Mouse (Mus musculus) yolk sac, embryonic 10.5 days (tissue): ENCODE measurements around the gene Nr1d1.

ENCODE experiments used
- DNase-seq: peaks from one replicate; pipeline ENCODE4 v3.0.0-alpha.2; 2017; ENCODE audit warnings: low spot score

Nr1d1 gene

GRCm38 (mm10) chr11:98788139-98788538 is 13.0 kb upstream of the Nr1d1 start:
- DNase-seq = no peak

DNA sequence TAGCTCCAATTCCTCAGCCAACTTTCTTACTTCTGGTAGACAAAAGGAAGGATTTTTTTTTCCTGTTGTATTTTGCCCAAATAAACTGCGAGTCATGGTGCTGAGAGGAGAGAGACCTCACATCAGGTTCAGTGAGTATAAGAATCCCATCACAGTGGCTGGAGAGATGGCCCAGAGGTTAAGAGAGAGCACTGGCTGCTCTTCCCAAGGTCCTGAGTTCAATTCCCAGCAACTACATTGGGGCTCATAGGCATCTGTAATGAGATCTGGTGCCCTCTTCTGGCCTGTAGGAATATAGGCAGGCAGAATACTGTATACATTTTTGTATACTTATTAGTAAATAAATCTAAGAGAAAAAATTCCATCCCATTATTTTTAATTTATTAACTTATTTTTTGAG is 12.6 kb upstream of the Nr1d1 start:
- no peak for DNase-seq

GRCm38 (mm10) chr11:98787229-98787628 is 12.1 kb upstream of the Nr1d1 start:
- no peak for DNase-seq

GRCm38 (mm10) chr11:98786359-98787214 is 11.5 kb upstream of the Nr1d1 start:
- DNase-seq = peak; percentile 96

GRCm38 (mm10) chr11:98785772-98786281 is 10.7 kb upstream of the Nr1d1 start:
- peak; percentile 67 for DNase-seq

- DNase-seq = no peak
Measured at GRCm38 (mm10) chr11:98785214-98785613, 10.1 kb upstream of the Nr1d1 start.

GRCm38 (mm10) chr11:98784139-98784538 is 9.0 kb upstream of the Nr1d1 start:
- DNase-seq = no peak

GRCm38 (mm10) chr11:98783236-98783696 is 8.1 kb upstream of the Nr1d1 start:
- DNase-seq = peak; percentile 94

DNA sequence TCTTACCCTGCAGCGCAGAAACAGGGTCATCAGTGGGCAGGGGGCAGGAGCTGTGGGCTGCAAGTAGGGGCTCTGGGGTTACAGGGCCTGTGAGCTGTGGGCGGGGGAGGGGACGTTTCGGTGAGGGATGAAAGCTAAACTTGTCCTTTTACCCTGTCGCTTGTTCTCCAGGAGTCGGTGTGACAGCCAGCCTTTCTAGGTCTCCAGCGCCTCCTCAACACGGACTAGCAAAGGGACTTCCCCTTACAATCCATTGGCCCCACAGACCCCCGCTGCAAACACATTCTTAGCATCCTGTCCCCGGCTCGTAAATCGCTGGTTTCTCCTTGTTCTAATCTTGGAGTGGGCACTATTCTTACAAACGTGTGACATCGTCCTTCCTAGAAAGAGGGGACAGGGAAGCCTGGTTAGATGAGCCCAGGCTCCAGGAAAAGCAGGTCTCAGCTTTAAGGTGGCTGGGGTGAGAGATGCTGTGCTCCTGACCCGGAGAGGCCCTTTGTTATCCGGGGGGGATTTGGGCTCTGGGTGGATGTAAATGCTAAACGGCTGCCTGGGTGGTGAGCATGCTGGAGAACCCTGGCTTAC is 7.6 kb upstream of the Nr1d1 start:
- no peak for DNase-seq

DNA sequence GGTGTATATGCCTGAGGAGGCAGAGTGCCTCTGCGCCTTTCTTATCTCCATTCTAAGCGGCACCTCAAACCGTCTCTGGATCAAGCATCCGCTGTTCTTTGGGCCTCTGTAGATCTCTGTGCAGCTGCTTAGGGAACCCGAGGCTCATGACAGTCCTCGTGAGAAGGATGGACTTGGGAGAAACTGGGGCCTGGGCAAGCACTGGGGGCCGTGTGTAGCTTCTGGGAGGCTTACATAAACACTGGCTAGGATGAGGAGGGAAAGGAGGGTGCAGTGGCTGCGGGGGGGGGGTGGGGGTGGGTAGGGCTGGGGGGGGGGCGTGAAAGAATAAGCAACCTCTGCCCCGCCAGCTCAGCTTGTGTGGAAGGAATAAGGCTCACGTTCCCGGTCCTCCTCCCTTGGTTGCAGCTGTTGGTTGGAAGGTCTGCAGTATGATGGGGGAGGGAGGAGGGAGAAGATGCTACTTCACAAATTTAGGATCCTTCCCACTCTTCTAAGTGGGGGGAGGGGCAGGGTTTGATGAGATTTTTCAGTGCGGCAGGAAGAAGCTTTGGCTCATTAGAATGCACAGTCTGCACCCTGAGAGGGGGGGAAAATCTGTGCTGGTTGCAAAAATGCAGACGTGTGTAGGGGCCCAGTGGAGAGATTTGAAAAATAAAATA is 6.8 kb upstream of the Nr1d1 start:
- peak; percentile 44 for DNase-seq

DNA sequence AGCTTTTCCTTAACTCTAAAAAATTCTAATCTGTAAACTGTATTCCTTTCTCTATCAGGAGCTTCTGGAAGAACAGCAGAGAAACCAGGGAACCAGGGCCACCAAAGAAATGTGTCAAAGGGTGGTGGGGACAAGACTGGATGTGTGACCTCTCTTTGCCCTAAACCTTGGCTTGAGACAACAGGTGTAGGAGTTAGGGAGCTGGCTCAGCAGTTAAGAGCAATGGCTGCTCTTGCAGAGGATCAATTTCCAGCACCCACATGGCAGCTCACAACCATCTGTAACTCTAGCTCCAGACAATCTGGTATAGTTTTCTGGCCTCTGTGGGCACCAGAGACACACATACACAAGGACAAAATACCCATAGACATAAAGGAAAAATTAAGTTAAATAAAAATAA is 2.8 kb upstream of the Nr1d1 start:
- DNase-seq = no peak

DNA sequence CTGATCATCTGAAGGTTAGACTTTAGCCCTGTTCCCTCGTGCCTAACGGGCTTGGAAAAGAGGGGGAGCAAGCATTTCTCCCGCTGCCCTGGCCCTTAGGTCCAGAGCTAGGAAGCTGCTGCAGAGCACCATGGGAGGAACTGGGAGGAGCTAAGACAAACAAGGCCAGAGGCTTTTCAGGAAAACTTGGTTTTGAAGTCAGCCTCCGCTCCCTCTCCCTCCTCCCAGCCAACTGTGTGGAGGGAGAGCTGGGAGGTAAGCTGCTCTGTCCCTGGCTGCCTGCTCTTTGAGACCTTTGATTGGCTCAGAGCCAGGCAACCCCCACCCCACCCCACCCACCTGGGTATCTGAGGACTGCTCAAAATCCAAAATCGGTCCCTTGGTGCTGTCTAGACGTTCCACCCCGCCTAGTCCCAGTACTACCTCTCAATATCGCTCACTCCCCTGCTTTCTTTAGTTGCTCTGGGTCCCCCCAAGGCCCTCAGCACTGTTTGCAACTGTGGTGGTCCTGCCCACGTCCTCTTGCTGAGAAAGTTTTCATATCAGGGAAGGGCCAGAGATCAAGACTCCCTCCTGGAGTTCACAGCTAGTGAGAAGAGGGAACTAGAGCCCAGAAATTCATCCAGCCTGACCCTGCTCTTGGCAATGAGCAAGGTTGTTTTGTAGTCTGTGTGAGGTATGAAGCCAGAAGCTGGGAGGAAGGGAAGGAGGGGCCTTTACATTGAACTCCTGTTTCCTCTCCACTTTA is 1.9 kb upstream of the Nr1d1 start:
- DNase-seq = peak; percentile 69

GRCm38 (mm10) chr11:98776052-98776764 is 1.1 kb upstream of the Nr1d1 start:
- DNase-seq = no peak

GRCm38 (mm10) chr11:98775348-98776051 is 367 bp upstream of the Nr1d1 start:
- DNase-seq = peak; percentile 97

DNA sequence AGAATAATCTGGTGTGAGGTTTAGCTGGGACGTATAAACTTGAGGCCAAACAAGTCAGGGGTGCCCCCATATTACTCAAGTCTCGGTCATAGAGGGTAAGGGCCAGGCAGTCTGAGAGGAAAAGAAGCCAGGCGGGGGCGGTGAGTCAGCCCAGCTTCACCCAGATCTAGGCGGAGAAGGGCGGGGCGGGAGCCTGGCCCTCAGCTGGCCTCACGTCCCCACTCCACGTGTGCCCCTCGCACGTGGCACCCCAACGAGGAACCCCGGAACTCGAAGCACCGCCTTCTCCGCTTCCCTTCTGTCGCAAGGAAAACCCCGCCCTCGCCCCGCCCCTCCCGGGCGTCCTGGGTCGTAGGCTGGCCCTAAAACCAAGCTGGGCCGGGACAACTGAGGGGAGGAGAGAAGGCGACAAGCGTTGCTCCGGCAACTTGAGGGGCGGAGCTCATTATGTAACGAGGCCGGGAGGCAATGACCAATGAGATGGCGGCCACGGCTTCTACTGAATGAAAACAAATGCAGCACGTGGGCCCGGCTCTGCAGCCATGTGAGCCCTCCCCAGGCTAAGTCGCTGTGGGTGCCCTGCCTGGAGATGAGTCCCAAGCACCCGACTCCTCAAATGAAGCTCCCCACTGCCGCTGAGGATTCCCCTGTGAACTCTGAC is 1.4 kb downstream of the Nr1d1 start:
- peak; percentile 97 for DNase-seq

DNA sequence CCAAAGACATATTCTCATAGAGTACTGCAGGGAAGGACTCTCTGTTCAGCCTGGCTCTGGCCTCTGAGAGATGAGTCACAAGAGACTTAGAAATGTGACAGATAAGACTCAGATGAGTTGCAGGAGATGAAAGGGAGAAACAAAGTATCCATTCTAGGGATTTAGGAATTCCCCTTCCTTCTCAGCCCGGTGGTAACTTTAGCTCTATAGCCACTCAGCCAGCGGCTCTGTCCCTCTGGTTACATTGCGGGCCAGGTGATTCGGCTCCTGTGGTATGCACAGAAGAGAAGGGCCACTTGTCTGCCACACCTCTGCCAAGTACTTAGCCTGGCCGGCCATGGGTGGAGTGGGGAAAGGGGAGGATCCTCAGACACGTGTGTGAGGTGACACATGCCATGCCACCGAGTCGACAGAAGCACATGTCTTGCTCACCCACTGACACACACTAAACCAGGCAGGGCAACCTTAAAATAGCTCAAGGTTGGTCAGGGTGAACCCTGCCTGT is 2.4 kb downstream of the Nr1d1 start:
- no peak for DNase-seq

DNA sequence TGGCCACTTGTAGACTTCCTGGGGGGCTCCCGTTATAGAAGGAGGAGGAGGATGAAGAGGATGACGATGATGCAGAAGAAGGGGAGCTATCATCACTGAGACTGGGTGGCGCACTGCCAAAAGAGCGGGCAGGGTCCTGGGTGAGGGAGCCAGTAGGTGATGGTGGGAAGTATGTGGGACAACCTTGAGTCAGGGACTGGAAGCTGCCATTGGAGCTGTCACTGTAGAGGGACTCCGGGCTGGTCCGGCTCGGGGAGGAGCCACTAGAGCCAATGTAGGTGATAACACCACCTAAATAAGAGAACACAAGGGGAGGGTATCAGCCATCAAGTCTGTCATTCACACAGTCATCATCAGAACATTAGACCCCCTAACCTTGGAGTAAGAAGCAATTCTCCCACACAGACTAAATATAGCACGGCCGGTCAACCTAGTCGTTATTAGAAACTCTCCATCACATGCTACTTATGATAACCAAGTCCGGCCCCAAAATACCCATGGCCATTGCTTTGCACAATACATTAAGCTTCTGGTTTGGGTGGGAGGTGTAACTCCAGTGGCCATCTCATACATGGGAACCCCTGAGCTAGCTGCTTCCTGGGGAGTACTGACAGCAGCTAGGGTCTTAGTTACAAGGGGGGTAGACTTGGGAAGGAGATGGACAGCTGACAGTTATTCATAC is 3.1 kb downstream of the Nr1d1 start:
- no peak for DNase-seq

- DNase-seq = no peak
Measured at GRCm38 (mm10) chr11:98771131-98771530, 4.0 kb downstream of the Nr1d1 start.
